Mouse (Mus musculus) embryonic facial prominence, embryonic 11.5 days (tissue): ENCODE measurements around the gene Arhgap45. TPM values are rescaled to one million over a fixed set of nuclear protein-coding genes. Genes with fewer than 3 reads are reported as not detected.
"Not testable (repeated sequence)": the region's sequence is repeated elsewhere in the genome, so short reads cannot be mapped to it uniquely, and the experiment has no call there.

Experiments used
- ATAC-seq: fragments of 200-750 bp; cut with Nextera tagmentation; replicated peaks from 2 replicates; pipeline ENCODE4 v1.8.0; 2017; ENCODE audit warnings: low read depth; ENCODE audit not compliant: insufficient number of reproducible peaks, low FRiP score, low TSS enrichment
- DNase-seq: peaks from one replicate; pipeline ENCODE4 v3.0.0-alpha.2; 2015; ENCODE audit warnings: low spot score
- H3K27ac ChIP-seq: fragments of 300-500 bp; sonication (generic); replicated peaks from 2 replicates; pipeline ENCODE4 v1.5.1; 2014; ENCODE audit warnings: mild to moderate bottlenecking, low read depth, low read length, control low read depth
- H3K27me3 ChIP-seq: fragments of 300-500 bp; sonication (generic); 2 replicates; pipeline ENCODE4 v1.6.1; 2014; ENCODE audit warnings: mild to moderate bottlenecking, low read length, moderate library complexity, mixed read lengths; ENCODE audit not compliant: control insufficient read depth, insufficient read depth
- H3K36me3 ChIP-seq: fragments of 300-500 bp; sonication (generic); replicated peaks from 2 replicates; pipeline ENCODE4 v1.6.1; 2014; ENCODE audit warnings: low read depth, mild to moderate bottlenecking, low read length, moderate library complexity, mixed read lengths; ENCODE audit not compliant: control insufficient read depth, insufficient read depth
- H3K4me1 ChIP-seq: fragments of 300-500 bp; sonication (generic); 2 replicates; pipeline ENCODE4 v1.6.1; 2014; ENCODE audit warnings: low read length, mixed read lengths; ENCODE audit not compliant: control insufficient read depth, insufficient read depth
- H3K4me2 ChIP-seq: fragments of 300-500 bp; sonication (generic); 2 replicates; pipeline ENCODE4 v1.6.1; 2014; ENCODE audit warnings: low read depth, mild to moderate bottlenecking, control low read depth, low read length, moderate library complexity
- H3K4me3 ChIP-seq: fragments of 300-500 bp; sonication (generic); 2 replicates; pipeline ENCODE4 v1.5.1; 2014; ENCODE audit warnings: low read depth, low read length, control low read depth
- H3K9ac ChIP-seq: fragments of 300-500 bp; sonication (generic); replicated peaks from 2 replicates; pipeline ENCODE4 v1.6.1; 2014; ENCODE audit warnings: mild to moderate bottlenecking, control low read depth, low read length
- H3K9me3 ChIP-seq: fragments of 300-500 bp; sonication (generic); replicated peaks from 2 replicates; pipeline ENCODE4 v1.6.1; 2016; ENCODE audit warnings: mild to moderate bottlenecking, low read length, inconsistent platforms, mixed read lengths; ENCODE audit not compliant: control insufficient read depth
- WGBS: fragments of 180-500 bp; shearing (Covaris S2); extraction: QIAGEN DNeasy Blood & Tissue Kit; methylation state at CpG from one replicate; pipeline ENCODE4 v1.1.7; 2014; 5-methylcytosine and 5-hydroxymethylcytosine counted together
- polyA plus RNA-seq: library from polyadenylated mRNA; unstranded; fragments of >200 nt; fragmentation: Nextera tagmentation; extraction: Ambion mirVana; gene quantifications from 2 replicates; pipeline ENCODE4 v1.2.1, GENCODE M21; 2014

Gene Arhgap45
- polyA plus RNA-seq, 1 experiment from 2014 or later: 5.2 TPM

DNA sequence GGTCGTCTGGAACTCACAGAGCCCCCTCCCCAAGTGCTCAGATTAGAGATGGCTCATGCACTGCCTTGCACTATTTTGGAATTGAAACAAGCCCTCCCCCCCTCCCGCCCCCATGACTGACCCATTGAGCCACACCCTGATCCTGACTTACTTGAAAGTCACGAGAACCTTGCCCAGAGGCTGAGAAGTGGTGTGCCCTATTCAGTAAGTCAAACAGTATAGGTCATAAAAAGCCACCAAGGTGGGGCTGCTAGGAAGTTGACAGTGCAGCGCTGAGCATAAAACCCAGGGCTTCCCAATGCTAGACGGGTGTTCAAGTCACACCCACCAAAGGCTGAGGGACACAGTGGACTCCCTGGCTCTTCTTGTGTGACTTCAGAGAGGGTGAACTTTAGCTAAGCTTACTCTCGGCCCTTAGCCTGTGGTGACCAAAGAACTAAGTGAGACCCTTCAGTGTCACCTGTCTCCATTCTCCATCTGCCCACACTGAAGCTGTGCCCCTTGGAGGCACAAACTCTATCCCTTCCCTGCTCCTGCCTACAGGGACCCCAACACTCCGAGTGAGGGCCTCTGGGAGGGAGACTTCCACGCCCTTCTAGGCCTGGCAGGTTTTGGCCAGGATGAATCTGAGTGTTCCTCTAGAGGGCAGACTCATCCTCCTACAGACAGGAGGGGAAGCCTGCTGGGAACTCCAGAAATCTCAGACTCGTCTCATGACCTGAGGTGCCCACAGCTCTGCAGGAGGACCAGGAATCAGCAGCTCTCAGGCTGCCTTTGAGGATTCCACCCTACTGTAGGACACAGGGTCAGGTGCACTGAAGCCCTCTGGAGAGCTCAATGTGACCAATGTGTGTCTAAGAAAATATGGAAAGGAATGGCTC is 17.3 kb downstream of the Arhgap45 start:
- peaks cover 8% of the 10 kb centered on the region for H3K36me3 ChIP-seq
- ATAC-seq: no peak
- WGBS: 52% methylated on average over 9 of the region's 9 CpGs

GRCm38 (mm10) chr10:80035148-80035547 is 18.7 kb downstream of the Arhgap45 start:
- H3K27me3 ChIP-seq: no peaks in the 10 kb centered on the region
- H3K4me3 ChIP-seq: no peak overlapping the region
- ATAC-seq: no peak
- H3K9me3 ChIP-seq: no peaks in the 10 kb centered on the region
- no peak overlapping the region for H3K27ac ChIP-seq
- peaks cover 8% of the 10 kb centered on the region for H3K36me3 ChIP-seq
- DNase-seq: no peak
- peaks cover 4% of the 10 kb centered on the region; the same call in 1 of the 2 replicates for H3K4me1 ChIP-seq
- H3K4me2 ChIP-seq: no peak overlapping the region
- H3K9ac ChIP-seq: no peak overlapping the region
- WGBS: 74% methylated on average over 8 of the region's 8 CpGs

More for the DNA sequence above, 17.3 kb downstream of the Arhgap45 start:
- peak; percentile 52 for DNase-seq
- H3K4me2 ChIP-seq: no peak overlapping the region
- no peaks in the 10 kb centered on the region for H3K9me3 ChIP-seq
- H3K9ac ChIP-seq: no peak overlapping the region
- H3K4me3 ChIP-seq: no peak overlapping the region
- H3K27me3 ChIP-seq: no peaks in the 10 kb centered on the region
- H3K4me1 ChIP-seq: peaks cover 4% of the 10 kb centered on the region; the same call in 1 of the 2 replicates
- H3K27ac ChIP-seq: 0 out of 2 replicates have a peak overlapping the region, but pooled peaks have one; percentile 13

DNA sequence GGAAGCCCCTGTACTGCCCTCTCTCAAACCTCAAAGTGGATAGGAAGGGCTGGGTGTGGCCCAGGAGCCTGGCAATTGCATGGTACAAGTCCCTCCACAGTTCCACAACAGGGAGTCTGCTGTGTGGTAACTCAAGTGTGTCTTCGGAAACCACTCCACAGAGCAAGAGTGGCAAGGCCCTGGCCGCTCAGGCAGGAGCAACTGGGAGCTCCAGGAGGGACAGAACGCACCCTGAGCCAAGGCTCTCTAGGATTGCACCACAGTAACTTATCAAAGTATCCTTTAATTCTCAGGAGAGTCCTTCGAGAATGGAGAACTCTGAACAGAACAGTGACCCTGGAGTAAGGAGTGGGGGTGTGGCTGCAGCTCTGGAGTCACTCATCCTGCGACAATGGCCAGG is 19.2 kb downstream of the Arhgap45 start:
- 94% methylated on average over 5 of the region's 5 CpGs for WGBS
- Histone ChIP-seq H3K27me3 (no peaks in the 10 kb centered on the region), H3K9me3 (no peaks in the 10 kb centered on the region), H3K4me3 (no peak overlapping the region), H3K36me3 (peaks cover 8% of the 10 kb centered on the region), H3K4me1 (peaks cover 4% of the 10 kb centered on the region; the same call in 1 of the 2 replicates), H3K9ac (no peak overlapping the region), H3K27ac (no peak overlapping the region), H3K4me2 (no peak overlapping the region)
- no peak for ATAC-seq
- DNase-seq: no peak

- H3K9ac ChIP-seq: no peak overlapping the region
- no peak for ATAC-seq
- no peak overlapping the region for H3K4me3 ChIP-seq
These were observed 20.4 kb downstream of the Arhgap45 start for GRCm38 (mm10) chr10:80036832-80037231.

DNA sequence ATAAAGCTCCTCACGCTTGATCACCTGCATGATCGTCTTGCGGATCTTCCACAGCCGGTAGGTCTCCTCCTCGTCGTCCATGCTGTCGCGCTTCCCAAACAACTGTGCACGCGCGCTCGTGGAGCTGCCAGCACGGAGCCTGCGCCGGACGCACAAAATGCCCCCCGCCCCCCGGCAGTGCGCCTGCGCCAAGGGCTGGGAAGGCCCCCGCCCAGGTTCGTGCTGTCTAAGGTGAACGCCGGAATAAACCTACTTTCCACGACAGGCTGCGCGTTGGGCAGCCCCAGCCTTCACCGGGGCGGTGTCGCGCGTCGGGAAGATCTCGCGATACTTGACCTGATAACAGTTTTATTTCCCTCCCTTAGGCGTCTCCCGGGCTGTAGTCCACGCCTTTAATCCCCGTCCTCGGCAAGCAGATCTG is 23.1 kb downstream of the Arhgap45 start, which contains the start of gene Polr2e:
TSS of gene Polr2e (minus strand) at position 237 of the 421 bp plus-strand sequence.
- WGBS: under 1% methylated on average over 40 of the region's 40 CpGs
- H3K36me3 ChIP-seq: peaks cover 8% of the 10 kb centered on the region
- H3K27ac ChIP-seq: no peak within 1 kb of the TSS; the same call in 1 of the 2 replicates
- peak within 1 kb of the TSS; percentile 89 for H3K4me3 ChIP-seq
- H3K9ac ChIP-seq: peak within 1 kb of the TSS; percentile 82
- peak within 1 kb of the TSS; percentile 67 for H3K4me2 ChIP-seq
- DNase-seq: peak; percentile 98
- ATAC-seq: peak; percentile 95
- H3K4me1 ChIP-seq: peaks cover 4% of the 10 kb centered on the region; the same call in 1 of the 2 replicates
- H3K27me3 ChIP-seq: no peaks in the 10 kb centered on the region
- H3K9me3 ChIP-seq: no peaks in the 10 kb centered on the region

More at GRCm38 (mm10) chr10:80036832-80037231, 20.4 kb downstream of the Arhgap45 start:
- DNase-seq: no peak
- Histone ChIP-seq H3K9me3 (no peaks in the 10 kb centered on the region), H3K4me2 (no peak overlapping the region), H3K27ac (no peak overlapping the region), H3K4me1 (peaks cover 4% of the 10 kb centered on the region; the same call in 1 of the 2 replicates), H3K27me3 (no peaks in the 10 kb centered on the region), H3K36me3 (peaks cover 8% of the 10 kb centered on the region)
- 92% methylated on average over 13 of the region's 13 CpGs for WGBS

- not testable (repeated sequence) for H3K4me1 ChIP-seq, H3K4me2 ChIP-seq, H3K27ac ChIP-seq, H3K9ac ChIP-seq, H3K36me3 ChIP-seq, ATAC-seq, DNase-seq, H3K27me3 ChIP-seq, H3K9me3 ChIP-seq, H3K4me3 ChIP-seq
- 86% methylated on average over 8 of the region's 8 CpGs for WGBS
These were observed 25.1 kb downstream of the Arhgap45 start for GRCm38 (mm10) chr10:80041409-80042060.

DNA sequence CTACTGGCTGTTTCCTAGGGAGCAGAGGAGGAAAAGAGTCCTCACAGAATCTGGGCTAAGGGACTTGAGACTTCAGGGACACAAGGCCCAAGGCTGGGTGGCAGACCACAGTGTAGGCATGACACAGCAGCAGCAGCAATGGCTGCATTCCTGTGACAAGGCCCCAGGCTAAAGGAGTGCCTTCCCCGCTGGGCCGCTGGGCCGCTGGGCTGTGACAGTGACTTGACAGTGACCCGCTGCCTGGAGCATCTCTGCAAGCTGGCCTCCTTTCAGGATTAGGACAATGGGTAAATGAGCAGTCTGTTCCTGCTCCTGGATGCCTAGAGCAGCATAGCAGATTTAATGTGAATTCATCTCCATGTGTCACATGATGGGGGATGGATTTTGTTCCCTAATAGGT is 27.6 kb downstream of the Arhgap45 start:
- ATAC-seq: no peak
- no peak overlapping the region for H3K4me2 ChIP-seq
- H3K27ac ChIP-seq: no peak overlapping the region
- H3K27me3 ChIP-seq: no peaks in the 10 kb centered on the region
- no peak for DNase-seq
- 26% methylated on average over 4 of the region's 4 CpGs for WGBS
- H3K9ac ChIP-seq: peak overlapping the region; percentile 19
- H3K9me3 ChIP-seq: no peaks in the 10 kb centered on the region
- H3K36me3 ChIP-seq: no peaks in the 10 kb centered on the region
- no peak overlapping the region for H3K4me3 ChIP-seq
- no peaks in the 10 kb centered on the region for H3K4me1 ChIP-seq
